Mouse (Mus musculus) MEL (cell line): ENCODE data around the gene Plagl2. TPM values are rescaled to one million over a fixed set of nuclear protein-coding genes. Genes with fewer than 3 reads are reported as not detected.

Source experiments
- DNase-seq: peaks from one replicate; pipeline ENCODE4 v3.0.0; 2011; ENCODE audit warnings: low read depth, low spot score
- H3K27ac ChIP-seq: 2 replicates; pipeline ENCODE4 v1.5.1; 2012; ENCODE audit warnings: low read depth, mild to moderate bottlenecking, control low read depth, low read length, moderate library complexity; ENCODE audit not compliant: control insufficient read depth
- H3K27me3 ChIP-seq, 2 experiments: fragments of 150-350 bp in 1 of 2; sonication (generic) in 1 of 2; 2 replicates each; pipeline ENCODE4 v1.6.1; 2012; ENCODE audit warnings: low read length in 2 of 2, mild to moderate bottlenecking in 2 of 2, improper control_type of control experiment in 1 of 2, moderate library complexity in 1 of 2; ENCODE audit not compliant: insufficient read depth in 2 of 2, control insufficient read depth in 1 of 2
- H3K36me3 ChIP-seq, 2 experiments: 2 replicates each; pipeline ENCODE4 v1.6.1; 2012 to 2014; ENCODE audit warnings: low read length in 2 of 2, improper control_type of control experiment in 1 of 2, inconsistent platforms in 1 of 2, mild to moderate bottlenecking in 1 of 2; ENCODE audit not compliant: insufficient read depth in 2 of 2, control insufficient read depth in 1 of 2
- H3K4me1 ChIP-seq, 2 experiments: fragments of 150-350 bp in 1 of 2; sonication (generic) in 1 of 2; 2 replicates each; pipeline ENCODE4 v1.6.1; 2012; ENCODE audit warnings: low read length in 2 of 2, improper control_type of control experiment in 1 of 2, mild to moderate bottlenecking in 1 of 2; ENCODE audit not compliant: insufficient read depth in 2 of 2, control insufficient read depth in 1 of 2
- H3K4me3 ChIP-seq, 2 experiments: fragments of 150-350 bp in 1 of 2; sonication (generic) in 1 of 2; 2 replicates each; pipeline ENCODE4 v1.5.1; 2012; ENCODE audit warnings: low read depth in 2 of 2, low read length in 2 of 2, mild to moderate bottlenecking in 2 of 2, moderate library complexity in 2 of 2, control low read depth in 1 of 2, improper control_type of control experiment in 1 of 2; ENCODE audit not compliant: control insufficient read depth in 1 of 2, insufficient read depth in 1 of 2
- H3K79me2 ChIP-seq: 2 replicates; pipeline ENCODE4 v1.6.1; 2012; ENCODE audit warnings: mild to moderate bottlenecking, low read length, moderate library complexity; ENCODE audit not compliant: control insufficient read depth, poor library complexity, insufficient read depth
- H3K9ac ChIP-seq: 2 replicates; pipeline ENCODE4 v1.6.1; 2012; ENCODE audit warnings: low read depth, mild to moderate bottlenecking, control low read depth, low read length, moderate library complexity; ENCODE audit not compliant: control insufficient read depth, poor library complexity, severe bottlenecking
- H3K9me3 ChIP-seq: fragments of 150-350 bp; sonication (generic); replicated peaks from 2 replicates; pipeline ENCODE4 v1.6.1; 2012; ENCODE audit warnings: mild to moderate bottlenecking, low read length, improper control_type of control experiment, moderate library complexity; ENCODE audit not compliant: insufficient read depth
- CHD2 ChIP-seq: IDR thresholded peaks from 2 replicates; pipeline ENCODE4 v1.6.1; 2011; ENCODE audit warnings: low read length, improper control_type of control experiment
- CTCF ChIP-seq, 3 experiments: IDR thresholded peaks in 2 of 3; conservative IDR thresholded peaks in 1 of 3; 2 replicates each; pipeline ENCODE4 v1.5.1; 2011 to 2012; ENCODE audit warnings: low read length in 3 of 3, low read depth in 2 of 3, mild to moderate bottlenecking in 2 of 3, improper control_type of control experiment in 1 of 3, inconsistent platforms in 1 of 3, mixed read lengths in 1 of 3, moderate library complexity in 1 of 3; ENCODE audit not compliant: control insufficient read depth in 1 of 3, insufficient read depth in 1 of 3, poor library complexity in 1 of 3, severe bottlenecking in 1 of 3
- EP300 ChIP-seq, 2 experiments: IDR thresholded peaks; 2 replicates each; pipeline ENCODE4 v1.6.1; 2011; ENCODE audit warnings: improper control_type of control experiment in 2 of 2, low read length in 2 of 2, low read depth in 1 of 2, mild to moderate bottlenecking in 1 of 2
- ETS1 ChIP-seq: IDR thresholded peaks from 2 replicates; pipeline ENCODE4 v1.6.1; 2012; ENCODE audit warnings: low read depth, mild to moderate bottlenecking, inconsistent platforms, low read length, improper control_type of control experiment, moderate library complexity
- GABPA ChIP-seq: IDR thresholded peaks from 2 replicates; pipeline ENCODE4 v1.6.1; 2012; ENCODE audit warnings: low read depth, mild to moderate bottlenecking, inconsistent platforms, low read length, improper control_type of control experiment, moderate library complexity
- GATA1 ChIP-seq: IDR thresholded peaks from 2 replicates; pipeline ENCODE4 v1.6.1; 2011; ENCODE audit warnings: low read depth, low read length, improper control_type of control experiment
- JUND ChIP-seq: IDR thresholded peaks from 2 replicates; pipeline ENCODE4 v1.6.1; 2011; ENCODE audit warnings: low read depth, mild to moderate bottlenecking, improper control_type of control experiment, low read length
- KAT2A ChIP-seq: conservative IDR thresholded peaks from 2 replicates; pipeline ENCODE4 v1.6.1; 2012; ENCODE audit warnings: low read depth, low read length, improper control_type of control experiment, inconsistent platforms
- MAFK ChIP-seq: IDR thresholded peaks from 2 replicates; pipeline ENCODE4 v1.6.1; 2011; ENCODE audit warnings: low read depth, mild to moderate bottlenecking, low read length, improper control_type of control experiment, borderline replicate concordance
- MAX ChIP-seq: IDR thresholded peaks from 2 replicates; pipeline ENCODE4 v1.6.1; 2011; ENCODE audit warnings: low read length, improper control_type of control experiment
- MAZ ChIP-seq: IDR thresholded peaks from 2 replicates; pipeline ENCODE4 v1.6.1; 2012; ENCODE audit warnings: low read depth, mild to moderate bottlenecking, inconsistent platforms, low read length, improper control_type of control experiment
- MYB ChIP-seq: IDR thresholded peaks from 2 replicates; pipeline ENCODE4 v1.6.1; 2011; ENCODE audit warnings: mild to moderate bottlenecking, low read depth, low read length, improper control_type of control experiment
- NELFE ChIP-seq: IDR thresholded peaks from 2 replicates; pipeline ENCODE4 v1.6.1; 2011; ENCODE audit warnings: low read depth, low read length, improper control_type of control experiment
- NRF1 ChIP-seq: IDR thresholded peaks from 2 replicates; pipeline ENCODE4 v1.6.1; 2014; ENCODE audit warnings: low read depth, mild to moderate bottlenecking, inconsistent platforms, low read length, improper control_type of control experiment, moderate library complexity; ENCODE audit not compliant: poor library complexity, insufficient read depth, severe bottlenecking
- POLR2AphosphoS2 ChIP-seq: IDR thresholded peaks from 2 replicates; pipeline ENCODE4 v1.6.1; 2011; ENCODE audit warnings: low read length, improper control_type of control experiment
- SIN3A ChIP-seq: IDR thresholded peaks from 2 replicates; pipeline ENCODE4 v1.6.1; 2012; ENCODE audit warnings: low read length, improper control_type of control experiment, inconsistent platforms
- SMC3 ChIP-seq: IDR thresholded peaks from 2 replicates; pipeline ENCODE4 v1.6.1; 2011; ENCODE audit warnings: low read depth, low read length, improper control_type of control experiment
- TAL1 ChIP-seq: IDR thresholded peaks from 2 replicates; pipeline ENCODE4 v1.6.1; 2012; ENCODE audit warnings: mild to moderate bottlenecking, inconsistent platforms, low read length, moderate library complexity, mixed read lengths
- UBTF ChIP-seq: IDR thresholded peaks from 2 replicates; pipeline ENCODE4 v1.6.1; 2012; ENCODE audit warnings: low read depth, mild to moderate bottlenecking, inconsistent platforms, low read length, improper control_type of control experiment, moderate library complexity, borderline replicate concordance; ENCODE audit not compliant: insufficient read depth
- USF1 ChIP-seq: IDR thresholded peaks from 2 replicates; pipeline ENCODE4 v1.6.1; 2014; ENCODE audit warnings: low read depth, mild to moderate bottlenecking, inconsistent platforms, low read length, improper control_type of control experiment, moderate library complexity
- USF2 ChIP-seq, 2 experiments: IDR thresholded peaks; 2 replicates each; pipeline ENCODE4 v1.6.1; 2011 to 2012; ENCODE audit warnings: improper control_type of control experiment in 2 of 2, low read length in 2 of 2, borderline replicate concordance in 1 of 2, inconsistent platforms in 1 of 2, low read depth in 1 of 2, mild to moderate bottlenecking in 1 of 2; ENCODE audit not compliant: insufficient read depth in 1 of 2
- ZKSCAN1 ChIP-seq: IDR thresholded peaks from 2 replicates; pipeline ENCODE4 v1.6.1; 2012; ENCODE audit warnings: low read depth, mild to moderate bottlenecking, inconsistent platforms, low read length, improper control_type of control experiment, moderate library complexity
- ZMIZ1 ChIP-seq: IDR thresholded peaks from 2 replicates; pipeline ENCODE4 v1.6.1; 2012; ENCODE audit warnings: low read depth, mild to moderate bottlenecking, inconsistent platforms, low read length, improper control_type of control experiment, moderate library complexity
- polyA plus RNA-seq, 2 experiments: library from polyadenylated mRNA; stranded (reverse) in 1 of 2; unstranded in 1 of 2; fragments of >175 nt in 1 of 2; fragments of >200 nt in 1 of 2; gene quantifications; 2 replicates each; pipeline versions ENCODE4 v1.2.1 to v1.2.4; 2012; ENCODE audit warnings: low replicate concordance in 2 of 2, low read depth in 1 of 2; ENCODE audit not compliant: insufficient read length in 2 of 2, insufficient read depth in 1 of 2, missing spikeins in 1 of 2
- total RNA-seq: library from RNA; depleted of rRNA; stranded (reverse); fragments of 300-350 nt; gene quantifications from 2 replicates; pipeline ENCODE4 v1.2.3, GENCODE M21; 2012

Plagl2 gene
- total and polyA plus RNA-seq, 3 experiments: 5.9 to 34.4 TPM; not detected in 1

DNA sequence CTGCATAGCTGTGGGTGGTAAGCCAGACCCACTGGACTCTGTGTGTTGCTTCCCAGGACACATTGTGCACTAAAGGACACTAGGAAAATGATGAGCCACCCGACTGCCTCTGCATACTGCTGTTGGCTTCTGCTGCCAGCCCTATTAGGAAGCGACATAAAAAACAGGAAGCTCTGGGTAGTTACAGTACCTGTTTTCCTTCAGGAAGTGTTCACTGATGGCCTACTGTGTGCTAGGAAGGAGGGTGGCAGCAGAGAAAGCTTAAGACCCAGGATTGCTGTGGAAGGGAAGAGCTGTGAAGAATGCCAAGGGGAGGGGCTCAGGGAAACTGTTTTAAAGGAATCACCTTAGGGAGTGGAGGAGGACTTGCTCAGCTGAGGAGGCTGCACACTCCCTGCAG, 26.1 kb upstream of the Plagl2 start:
- no peaks in the 10 kb centered on the region for H3K27me3 ChIP-seq
- no peak overlapping the region for H3K9ac ChIP-seq
- H3K79me2 ChIP-seq: no peaks in the 10 kb centered on the region
- H3K27ac ChIP-seq: no peak overlapping the region
- peaks cover 2 to 3% of the 10 kb centered on the region in 2 experiments; a peak in 3 of 4 replicates for H3K36me3 ChIP-seq
- H3K4me1 ChIP-seq: peaks cover 5% of the 10 kb centered on the region in 2 experiments; a peak in 2 of 4 replicates
- no peak for DNase-seq
- no peaks in the 10 kb centered on the region for H3K9me3 ChIP-seq
- H3K4me3 ChIP-seq: no peak overlapping the region
- no peak for TF ChIP-seq SMC3
- no peak for TF ChIP-seq MAX
- TF ChIP-seq ZKSCAN1: peak; percentile 92
- no peak for TF ChIP-seq ETS1

DNA sequence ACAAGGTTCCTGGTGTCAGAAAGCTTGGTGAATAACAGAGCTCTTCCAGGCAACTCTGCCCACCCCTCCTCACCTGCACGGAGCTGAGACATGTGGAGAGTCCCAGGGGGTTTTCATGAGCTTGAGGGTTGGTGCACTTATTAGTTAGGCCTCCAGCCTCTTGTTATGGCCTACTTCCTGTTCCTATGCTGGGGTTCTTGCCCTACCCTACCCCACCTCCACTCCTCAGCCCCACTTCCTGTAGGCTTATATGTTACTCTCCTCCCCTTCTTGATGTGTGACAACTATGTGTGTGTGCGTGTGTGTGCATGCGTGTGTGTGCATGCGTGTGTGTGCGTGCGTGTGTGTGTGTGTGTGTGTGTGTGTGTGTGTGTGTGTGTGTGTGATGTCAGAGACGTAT, 21.8 kb upstream of the Plagl2 start:
- no peaks in the 10 kb centered on the region for H3K27me3 ChIP-seq
- 0 out of 2 replicates have a peak overlapping the region, but pooled peaks have one; percentile 27 for H3K27ac ChIP-seq
- TF ChIP-seq KAT2A (no peak), NELFE (no peak), USF2 (IDR thresholded peaks at IDR 0.05; ENCODE audit: borderline replicate concordance in 1 of 2, insufficient read depth in 1 of 2, low read depth in 1 of 2, low read length in 2 of 2) (no peak), UBTF (no peak), EP300 (IDR thresholded peaks at IDR 0.05; ENCODE audit: low read depth in 1 of 2, low read length in 2 of 2) (no peak)
- no peaks in the 10 kb centered on the region for H3K9me3 ChIP-seq
- no peak overlapping the region for H3K4me3 ChIP-seq
- H3K36me3 ChIP-seq: peaks cover 2 to 30% of the 10 kb centered on the region in 2 experiments; a peak in 3 of 4 replicates
- peak; percentile 37 for DNase-seq
- H3K4me1 ChIP-seq: peaks cover 21 to 23% of the 10 kb centered on the region in 2 experiments
- H3K79me2 ChIP-seq: no peaks in the 10 kb centered on the region
- no peak overlapping the region for H3K9ac ChIP-seq

DNA sequence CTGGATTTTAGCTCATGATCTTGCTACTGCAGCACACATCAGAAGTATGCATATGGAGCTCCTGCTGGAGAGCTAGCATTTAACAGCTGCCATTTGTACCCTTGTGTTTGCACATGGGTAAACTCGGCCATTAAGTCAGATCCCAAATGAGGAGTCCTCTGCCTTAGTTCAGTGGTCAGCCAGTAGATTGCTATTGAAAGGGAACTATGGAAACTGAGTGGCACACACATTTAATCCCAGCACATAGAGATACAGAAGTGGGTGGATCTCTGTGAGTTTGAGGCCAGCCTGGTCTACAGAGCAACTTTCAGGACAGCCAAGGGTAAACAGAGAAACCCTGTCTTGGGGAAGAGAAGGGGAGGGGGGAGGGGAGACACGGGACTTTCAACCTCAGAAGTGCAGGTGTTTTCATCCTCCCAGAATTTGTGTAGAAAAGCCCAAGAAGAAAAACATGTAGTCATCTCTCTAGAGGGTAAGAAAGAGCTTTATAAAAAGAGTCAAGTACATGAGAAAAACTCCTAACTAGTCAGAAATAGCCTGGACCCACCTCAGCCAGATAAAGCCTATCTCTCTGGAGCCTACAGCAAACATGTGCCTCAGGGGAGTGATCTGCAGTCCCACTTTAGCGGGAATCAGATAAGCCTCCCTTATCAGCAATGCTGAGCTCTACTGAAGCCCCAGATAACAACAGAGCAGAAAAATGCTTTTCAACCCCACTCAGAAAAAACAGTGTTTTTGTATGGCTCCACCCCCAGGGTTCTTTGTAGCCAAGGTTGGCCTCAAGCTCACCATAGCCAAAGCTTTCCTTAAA, 18.8 kb upstream of the Plagl2 start:
- peaks cover 2 to 30% of the 10 kb centered on the region in 2 experiments; a peak in 3 of 4 replicates for H3K36me3 ChIP-seq
- H3K9ac ChIP-seq: peak overlapping the region; percentile 26
- H3K4me3 ChIP-seq: peak overlapping the region in 1 of 2 experiments; percentile 10; a peak in 1 of 4 replicates
- peaks cover 21 to 23% of the 10 kb centered on the region in 2 experiments for H3K4me1 ChIP-seq
- H3K79me2 ChIP-seq: no peaks in the 10 kb centered on the region
- DNase-seq: peak; percentile 65
- no peaks in the 10 kb centered on the region for H3K9me3 ChIP-seq
- H3K27ac ChIP-seq: peak overlapping the region; percentile 89
- H3K27me3 ChIP-seq: no peaks in the 10 kb centered on the region
- TF ChIP-seq ETS1 (peak; percentile 86), CHD2 (no peak), GABPA (no peak), ZKSCAN1 (no peak), TAL1 (peak; percentile 17; the same call in 1 of the 2 replicates), POLR2AphosphoS2 (no peak; the same call in 1 of the 2 replicates), MAZ (0 out of 2 replicates have a peak, but pooled peaks have one; percentile 64), MAFK (no peak), ZMIZ1 (no peak), EP300 (IDR thresholded peaks at IDR 0.05; ENCODE audit: low read depth in 1 of 2, low read length in 2 of 2) (peak; percentile 89 to 93), USF1 (peak; percentile 33; the same call in 1 of the 2 replicates), NRF1 (no peak), SIN3A (no peak; the same call in 1 of the 2 replicates), MAX (no peak), GATA1 (peak; percentile 99), MYB (no peak), JUND (no peak), CTCF (IDR thresholded peaks at IDR 0.05 in 2 of 3, conservative IDR thresholded peaks at IDR 0.05 in 1 of 3; ENCODE audit: control insufficient read depth in 1 of 3, insufficient read depth in 1 of 3, low read depth in 2 of 3, low read length in 3 of 3, poor library complexity in 1 of 3, severe bottlenecking in 1 of 3) (no peak), UBTF (no peak)
